Mouse (Mus musculus): ENCODE data around the gene Wdr92.
A peak's percentile ranks its signal among the peaks of the same experiment; 100 is the strongest.

Wdr92 gene

GRCm38 (mm10) chr11:17181807-17182206 lies at the start of gene Wdr92:
Gene Wdr92 (plus strand): TSS chr11:17182107.
- no peak for DNase-seq (ENCODE audit: low read depth in 1 of 2, low spot score in 2 of 2)

DNA sequence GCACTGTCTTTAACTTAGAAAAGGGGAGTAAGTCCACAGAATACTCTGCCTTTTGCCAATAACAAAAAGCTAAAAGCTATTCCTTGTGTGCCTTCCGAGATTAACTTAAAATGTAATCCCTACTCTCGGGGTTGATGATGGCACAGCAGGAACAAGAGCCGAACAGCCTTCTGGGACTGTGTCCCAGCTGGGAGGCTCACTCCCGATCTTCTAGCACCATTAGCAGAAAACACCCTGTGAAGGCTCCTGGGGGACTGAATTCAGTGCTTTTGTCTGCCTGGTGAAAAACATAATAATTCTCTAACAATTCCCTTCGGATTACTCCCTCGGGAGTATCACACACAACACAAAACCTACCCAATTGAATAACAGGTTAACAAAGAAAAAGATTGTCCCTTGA lies 46.3 kb upstream of the Wdr92 start:
- DNase-seq (ENCODE audit: low read depth in 1 of 2, low spot score in 2 of 2) = no peak

- DNase-seq (ENCODE audit: low read depth in 1 of 2, low spot score in 2 of 2) = no peak
These were observed 43.4 kb upstream of the Wdr92 start for GRCm38 (mm10) chr11:17138306-17139033.

DNA sequence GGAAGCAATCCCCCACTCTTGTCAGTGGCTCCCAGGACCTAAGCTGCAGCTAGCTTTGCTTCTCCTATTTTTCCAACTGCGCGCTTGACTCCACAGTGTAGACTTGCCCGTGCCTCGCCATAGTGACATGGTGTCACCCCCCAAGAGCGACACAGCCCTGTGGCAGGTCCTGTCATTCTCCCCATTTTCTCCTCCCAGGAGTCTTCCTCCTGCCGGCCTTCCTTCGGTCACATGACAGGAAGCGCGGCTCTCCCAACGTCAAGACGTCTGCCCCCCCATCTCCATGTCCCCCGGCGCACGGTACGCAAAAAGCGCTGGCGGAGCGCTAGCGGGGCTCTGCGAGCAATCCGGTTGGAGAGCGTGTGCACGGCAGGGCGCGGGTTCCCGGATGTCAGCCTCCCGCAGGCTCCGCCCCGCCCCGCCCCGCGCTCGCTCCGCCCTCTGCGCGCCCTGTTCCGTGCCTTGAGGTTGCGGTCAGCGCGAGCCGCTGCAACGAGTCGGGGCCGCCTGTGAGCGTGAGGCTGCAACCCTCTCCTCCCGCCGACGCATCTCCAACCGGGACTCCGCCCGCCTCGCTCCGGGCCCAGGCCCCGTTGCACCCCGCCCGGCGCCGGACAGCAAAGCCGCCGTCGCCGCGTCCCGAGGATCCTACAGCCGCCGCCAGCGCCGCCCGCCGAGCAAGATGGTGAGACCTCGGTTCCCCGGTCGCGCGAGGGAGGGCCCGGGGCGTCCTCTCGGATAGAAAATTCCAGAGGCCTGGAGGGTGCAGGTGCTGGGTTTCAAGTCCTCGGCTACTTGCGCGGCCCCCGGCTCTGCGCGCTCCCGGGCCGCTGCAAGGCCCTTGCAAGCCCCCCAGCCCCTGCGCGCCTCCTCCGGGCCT lies 22.8 kb upstream of the Wdr92 start, which contains the start of gene Ppp3r1:
Gene Ppp3r1, plus strand, starts transcription at position 406 of the 880 bp plus-strand sequence.
- DNase-seq (ENCODE audit: low read depth in 1 of 2, low spot score in 2 of 2) = peak; percentile 84 to 92

GRCm38 (mm10) chr11:17159738-17160241 lies 22.1 kb upstream of the Wdr92 start:
- DNase-seq (ENCODE audit: low read depth in 1 of 2, low spot score in 2 of 2) = no peak

GRCm38 (mm10) chr11:17160242-17160641 lies 21.7 kb upstream of the Wdr92 start:
- no peak for DNase-seq (ENCODE audit: low read depth in 1 of 2, low spot score in 2 of 2)

DNA sequence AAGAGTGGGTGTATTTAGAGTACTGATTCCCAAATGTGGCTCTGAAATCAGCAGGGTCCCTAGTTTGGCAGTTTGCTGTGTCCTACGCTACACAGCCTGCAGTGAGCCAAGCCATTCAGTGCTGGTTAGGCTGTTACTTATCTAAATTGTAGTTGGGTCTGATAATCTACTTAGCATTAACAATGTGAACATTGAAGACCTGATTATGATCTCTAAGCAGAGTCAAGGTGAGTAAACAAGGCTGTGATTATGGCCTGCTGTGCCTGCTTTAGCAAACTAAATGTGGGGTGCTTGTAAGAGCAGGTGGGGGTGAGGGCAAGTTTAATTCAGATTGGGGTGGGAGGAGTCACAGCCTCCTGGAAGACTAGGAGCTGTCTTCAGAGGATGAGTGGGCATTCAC lies 18.0 kb upstream of the Wdr92 start:
- no peak for DNase-seq (ENCODE audit: low read depth in 1 of 2, low spot score in 2 of 2)

DNA sequence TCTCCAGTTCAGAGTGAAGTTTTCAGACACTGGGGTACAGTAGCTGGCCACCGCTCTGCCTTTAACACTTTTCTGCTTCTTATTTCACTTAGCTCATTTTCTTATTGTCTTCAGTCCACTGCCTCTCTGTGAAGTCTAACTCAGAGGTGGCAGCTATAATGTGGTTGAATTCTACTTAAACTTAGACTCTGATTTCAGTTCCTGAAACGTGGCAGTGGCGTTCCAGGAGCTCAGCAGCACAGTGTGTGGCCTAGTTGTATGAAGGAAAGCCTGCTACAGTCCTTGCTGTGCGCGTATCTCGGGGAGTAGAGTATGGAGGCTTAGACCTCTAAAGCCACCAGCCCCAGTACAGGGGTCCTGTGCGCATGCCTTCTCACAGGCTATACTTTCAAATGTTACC lies 15.3 kb upstream of the Wdr92 start:
- no peak for DNase-seq (ENCODE audit: low read depth in 1 of 2, low spot score in 2 of 2)

GRCm38 (mm10) chr11:17169262-17169661 lies 12.6 kb upstream of the Wdr92 start:
- DNase-seq (ENCODE audit: low read depth in 1 of 2, low spot score in 2 of 2) = no peak

DNA sequence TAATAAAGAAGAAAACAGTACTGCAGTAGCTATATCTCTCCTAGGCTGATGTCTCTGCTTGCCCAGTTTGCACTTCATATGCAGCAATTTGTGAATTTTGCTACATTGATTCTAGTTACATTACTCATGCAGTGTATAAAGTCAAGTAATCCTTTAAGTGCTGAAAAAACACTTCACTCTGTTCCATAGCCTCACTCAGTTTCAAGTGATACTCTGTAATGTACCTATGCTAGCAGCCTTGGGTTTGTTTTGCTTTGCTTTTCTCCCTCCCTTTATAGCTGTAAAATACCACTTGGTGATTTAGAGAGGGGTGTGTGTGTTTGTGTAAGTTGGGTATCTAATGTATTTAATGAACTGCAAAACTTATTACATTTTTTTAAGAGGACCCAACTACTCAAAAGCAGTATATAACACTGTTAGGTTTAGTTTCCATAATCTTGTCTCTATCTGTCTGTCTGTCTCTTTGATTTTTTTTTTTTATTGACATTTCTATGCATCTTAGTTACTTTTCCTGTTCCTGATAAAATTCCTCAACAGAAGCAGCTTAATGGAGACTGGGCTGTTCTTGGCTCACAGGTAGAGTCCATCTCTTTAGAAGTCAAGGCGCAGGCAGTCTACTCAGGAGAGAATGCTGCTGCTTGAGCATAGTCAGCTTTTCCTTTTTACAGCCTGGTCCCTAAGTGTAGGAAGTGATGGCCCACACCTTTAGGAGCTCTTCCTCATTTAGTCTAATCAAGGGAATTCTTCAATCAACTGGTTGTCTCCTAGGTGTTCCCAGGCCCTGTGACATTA lies 10.8 kb upstream of the Wdr92 start:
- no peak for DNase-seq (ENCODE audit: low read depth in 1 of 2, low spot score in 2 of 2)

DNA sequence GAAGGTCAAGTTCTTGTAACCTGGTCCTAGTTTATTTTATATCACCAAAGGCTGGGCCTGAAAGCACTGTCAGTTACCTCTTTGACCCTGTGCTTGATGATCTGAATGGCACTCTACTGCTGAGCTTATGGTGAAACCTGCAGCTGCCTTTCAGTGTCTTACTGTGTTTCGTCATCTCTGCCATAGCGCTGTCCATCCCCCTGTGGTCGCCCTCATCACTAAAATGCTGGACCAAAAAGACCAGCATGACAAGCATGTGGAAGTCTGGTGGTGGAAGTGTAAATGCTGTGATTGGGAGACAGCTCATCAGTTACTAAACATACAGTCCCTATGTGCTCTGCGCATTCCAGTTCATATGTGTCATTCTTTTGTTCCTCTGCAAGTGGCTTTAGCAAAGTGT lies 9.6 kb upstream of the Wdr92 start:
- DNase-seq (ENCODE audit: low read depth in 1 of 2, low spot score in 2 of 2) = no peak

- DNase-seq (ENCODE audit: low read depth in 1 of 2, low spot score in 2 of 2) = no peak
These were observed 5.3 kb upstream of the Wdr92 start for GRCm38 (mm10) chr11:17176638-17177037.

DNA sequence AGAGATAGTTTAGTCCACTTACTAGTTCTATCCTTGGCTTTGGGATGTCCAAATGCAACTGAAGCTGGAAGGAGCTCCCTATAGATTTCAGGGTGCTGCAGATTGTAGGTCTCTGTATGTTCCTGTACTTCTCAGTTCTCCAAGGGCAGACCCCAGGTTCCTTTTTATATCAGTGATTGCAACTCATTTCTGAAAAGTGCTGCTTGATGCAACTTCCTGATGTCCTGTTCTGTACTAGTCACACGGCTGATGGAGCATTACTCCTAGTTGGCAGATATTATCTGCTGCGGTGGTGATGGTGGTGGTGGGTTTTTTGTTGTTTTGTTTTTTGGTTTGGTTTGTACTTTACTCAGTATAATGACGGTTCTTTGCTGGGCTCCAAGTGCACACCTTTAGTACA lies 1.2 kb upstream of the Wdr92 start:
- DNase-seq (ENCODE audit: low read depth in 1 of 2, low spot score in 2 of 2) = no peak

- DNase-seq (ENCODE audit: low read depth in 1 of 2, low spot score in 2 of 2) = no peak
These were observed 1.3 kb downstream of the Wdr92 start for GRCm38 (mm10) chr11:17183165-17183564.

DNA sequence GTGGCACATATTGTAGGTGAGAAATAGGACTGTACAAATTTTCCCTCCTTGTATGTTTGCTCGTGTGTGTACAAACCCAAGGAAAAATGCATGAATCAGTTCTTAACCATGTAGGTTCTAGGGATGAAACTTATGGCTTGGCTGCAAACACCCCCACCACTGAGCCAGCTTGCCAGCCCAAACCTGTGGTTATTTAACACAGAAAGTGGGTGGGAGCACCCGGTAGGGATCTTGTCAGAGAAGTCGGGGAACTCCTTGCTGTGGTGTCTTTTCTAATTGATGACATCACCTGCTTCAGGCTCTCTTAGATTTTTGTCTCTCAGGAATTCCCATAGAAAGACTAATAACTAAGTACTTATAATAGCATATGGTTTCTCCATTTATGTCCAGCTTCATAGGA lies 5.7 kb downstream of the Wdr92 start:
- DNase-seq (ENCODE audit: low read depth in 1 of 2, low spot score in 2 of 2) = no peak

- no peak for DNase-seq (ENCODE audit: low read depth in 1 of 2, low spot score in 2 of 2)
These were observed 6.9 kb downstream of the Wdr92 start for GRCm38 (mm10) chr11:17188786-17189185.

GRCm38 (mm10) chr11:17192151-17192844 lies 10.4 kb downstream of the Wdr92 start:
- no peak for DNase-seq (ENCODE audit: low read depth in 1 of 2, low spot score in 2 of 2)

- no peak for DNase-seq (ENCODE audit: low read depth in 1 of 2, low spot score in 2 of 2)
These were observed 17.3 kb downstream of the Wdr92 start for GRCm38 (mm10) chr11:17199170-17199569.

DNA sequence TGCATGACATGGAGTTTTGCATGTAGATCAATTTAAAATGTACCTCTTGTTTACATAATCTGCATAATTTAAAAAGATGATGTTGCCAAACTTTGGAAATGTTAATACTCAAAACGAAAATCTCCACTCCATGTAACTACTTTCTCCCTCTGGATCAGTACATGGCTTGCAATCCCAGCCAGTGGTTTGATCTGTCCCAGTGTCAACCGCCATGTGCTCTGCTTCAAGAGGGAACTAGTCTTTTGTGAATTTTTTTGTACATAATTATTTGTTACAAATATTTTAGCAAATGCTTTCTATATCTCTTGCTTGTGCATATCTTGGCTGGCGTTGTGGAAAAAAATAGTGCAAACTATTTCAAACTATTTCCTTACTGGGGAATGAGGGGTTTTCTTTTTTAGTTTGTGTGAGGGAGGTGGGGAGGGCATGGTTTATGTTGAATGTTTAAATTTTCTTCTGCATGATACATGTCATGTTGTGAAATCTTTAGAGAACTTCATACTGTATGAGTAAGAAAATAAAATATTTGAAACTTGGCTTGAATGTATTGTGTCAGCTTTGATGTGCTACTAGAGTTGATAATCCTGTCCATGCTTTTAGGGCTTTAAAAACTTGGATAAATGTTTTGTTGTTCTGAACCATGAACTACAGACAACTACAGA lies 18.1 kb downstream of the Wdr92 start:
- DNase-seq (ENCODE audit: low read depth in 1 of 2, low spot score in 2 of 2) = no peak

- no peak for DNase-seq (ENCODE audit: low read depth in 1 of 2, low spot score in 2 of 2)
These were observed 19.0 kb downstream of the Wdr92 start for GRCm38 (mm10) chr11:17200936-17201335.
